Mouse (Mus musculus) G1E-ER4 (cell line): ENCODE measurements at regions not wholly inside any gene's neighbourhood (a gene's known extent, or its start where the extent isn't known, plus 50 kb on each side); places are given as distances from the start of the nearest gene placed in this dataset.

ENCODE experiments used
- GATA1 ChIP-seq: IDR thresholded peaks from one replicate; pipeline ENCODE4 v1.8.0; 2012; ENCODE audit warnings: low read length, inconsistent platforms

DNA sequence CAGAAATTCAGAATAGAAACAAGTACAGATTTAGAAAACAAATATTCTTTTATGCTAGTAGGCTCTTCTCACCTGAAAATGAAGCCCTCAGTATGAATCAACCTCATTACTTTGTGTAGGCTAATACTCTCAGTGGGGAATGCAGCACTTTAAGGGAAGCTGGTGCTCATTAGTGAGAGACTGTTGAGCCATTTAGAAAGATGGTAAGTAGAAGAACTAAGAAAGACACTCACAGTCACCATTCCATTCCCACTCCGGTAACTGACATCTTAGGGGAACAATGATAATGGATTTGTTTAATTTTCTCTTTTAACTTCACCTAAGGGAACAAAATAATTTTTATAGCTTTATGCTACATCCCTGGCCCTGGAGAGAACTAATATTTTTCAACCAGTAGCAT lies 648.0 kb upstream of the Nova1 start:
- no peak for TF ChIP-seq GATA1

DNA sequence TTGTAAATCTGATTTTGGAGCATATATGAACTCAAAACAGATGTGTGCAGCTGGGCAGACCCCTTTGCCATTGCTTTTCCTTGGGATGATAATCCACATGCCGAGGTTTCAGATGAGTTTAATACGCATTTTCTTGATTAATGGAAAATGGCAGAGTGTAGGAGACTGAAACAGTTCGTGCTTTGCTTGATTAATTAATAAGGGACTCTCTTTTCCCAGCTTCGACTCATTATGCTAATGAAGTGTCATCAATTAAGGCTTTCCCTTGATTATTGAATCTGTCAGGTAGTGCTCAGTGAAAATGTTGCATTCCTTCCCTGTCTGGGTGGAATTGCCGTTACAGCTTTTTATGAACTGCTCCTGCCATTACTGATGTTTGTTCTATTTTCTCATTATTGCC lies 647.2 kb upstream of the Nova1 start:
- TF ChIP-seq GATA1: no peak

DNA sequence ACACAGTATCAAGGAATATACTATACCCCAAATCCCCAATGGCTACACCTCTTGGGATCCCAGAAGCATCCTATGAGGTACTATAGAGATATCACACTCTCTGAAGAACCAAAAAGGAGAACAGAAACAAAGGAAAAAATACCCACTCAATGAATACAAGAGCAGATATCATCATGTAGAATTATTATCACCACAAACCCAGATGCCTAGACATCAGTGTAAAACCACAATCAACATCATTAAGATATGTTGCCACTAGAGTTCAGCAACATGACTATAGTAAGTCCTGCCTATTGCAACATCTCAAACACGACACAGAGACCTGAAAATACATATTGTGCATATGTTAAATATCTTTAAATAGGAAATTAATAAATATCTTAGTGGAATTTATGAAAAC lies 612.9 kb upstream of the Nova1 start:
- TF ChIP-seq GATA1: peak; percentile 59

DNA sequence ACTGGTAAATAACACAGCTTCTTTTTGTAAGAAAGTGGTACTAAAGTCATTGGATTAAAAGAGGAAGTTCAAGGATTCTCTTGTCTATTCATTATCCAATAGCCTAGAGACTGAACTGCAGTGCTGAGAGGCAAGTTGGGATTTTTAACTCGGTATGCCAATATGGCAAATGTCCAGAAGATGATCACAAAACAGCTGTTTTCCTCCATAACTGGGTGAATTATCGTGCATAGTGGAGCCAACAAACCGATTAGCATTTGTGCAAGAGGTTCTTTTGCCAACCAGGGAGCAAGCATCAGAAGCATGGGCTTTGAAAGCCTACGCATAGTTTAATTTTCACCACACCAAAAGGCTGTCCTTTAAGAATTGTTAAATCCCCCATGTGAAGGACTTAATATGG lies 593.5 kb upstream of the Nova1 start:
- TF ChIP-seq GATA1: no peak

DNA sequence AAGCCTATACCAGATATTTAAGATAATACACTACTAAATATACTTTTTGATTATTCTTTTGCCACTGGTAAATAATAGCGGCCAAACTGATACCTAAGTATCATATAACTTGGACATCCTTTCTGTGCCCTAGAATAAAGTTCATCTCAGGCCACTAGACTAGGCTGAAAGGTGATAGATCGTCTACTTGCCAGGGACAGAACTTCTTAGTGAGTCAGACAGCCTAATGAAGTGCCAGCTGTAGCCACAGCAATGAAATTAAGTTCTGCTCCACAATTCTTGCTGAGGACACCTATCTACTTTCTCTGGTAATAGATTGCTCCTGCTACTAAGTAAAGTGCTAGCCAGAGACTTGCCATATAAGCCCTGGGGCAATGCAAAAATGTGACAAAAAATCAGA lies 587.8 kb upstream of the Nova1 start:
- no peak for TF ChIP-seq GATA1

DNA sequence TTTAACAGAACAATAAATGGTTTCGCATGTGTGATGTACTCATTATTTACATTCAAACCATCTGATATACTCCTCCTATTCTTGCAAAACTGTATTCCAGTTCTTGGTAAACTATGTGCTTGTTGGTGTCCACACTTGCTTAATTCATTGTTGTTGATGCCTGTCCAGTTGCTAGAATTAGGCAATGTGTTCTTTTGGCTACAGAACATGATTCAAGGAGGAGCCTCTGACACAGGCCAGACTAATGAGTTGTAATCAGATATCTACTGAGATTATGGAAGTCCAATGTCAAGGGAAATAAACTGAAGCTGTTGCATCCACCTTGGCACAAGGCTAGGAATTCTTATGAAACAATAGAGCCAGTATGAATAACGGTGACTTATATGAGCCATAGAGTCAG lies 587.4 kb upstream of the Nova1 start:
- TF ChIP-seq GATA1: no peak

DNA sequence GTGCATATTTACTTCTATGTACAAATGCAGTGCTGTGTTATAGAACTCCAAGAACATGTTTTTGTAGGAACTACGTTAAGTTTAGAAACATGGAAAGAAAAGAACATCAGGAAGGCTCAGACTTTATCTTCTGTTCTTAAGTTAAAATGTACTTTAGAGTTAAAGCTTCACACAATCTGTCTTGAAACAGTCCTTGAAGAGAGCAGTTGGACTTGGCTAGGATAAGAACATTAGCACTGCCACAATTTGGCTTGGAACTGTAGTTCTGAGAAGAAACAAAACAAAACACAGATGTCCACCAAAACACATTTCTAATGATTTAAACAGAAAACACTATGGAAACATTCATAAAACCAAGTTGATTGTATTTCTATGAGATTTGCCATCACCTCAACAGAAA lies 564.5 kb upstream of the Nova1 start:
- no peak for TF ChIP-seq GATA1

DNA sequence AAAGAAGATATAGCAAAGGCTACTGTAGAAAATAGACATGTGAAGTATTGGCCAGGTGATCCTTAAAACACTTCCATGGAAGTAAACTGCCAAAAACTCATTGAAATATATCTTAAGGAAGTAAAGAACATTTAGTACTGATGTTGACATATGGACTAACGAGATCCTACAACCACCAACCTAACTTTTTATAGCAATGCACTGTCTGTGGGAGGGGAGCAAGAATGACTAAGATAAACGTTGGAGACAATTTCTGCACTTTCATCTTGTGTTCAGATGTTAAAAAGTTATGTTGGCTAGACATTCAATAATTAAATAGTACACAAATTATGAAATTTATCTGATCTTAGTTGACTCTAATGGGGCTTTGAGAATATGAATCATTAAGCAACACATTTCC lies 534.5 kb upstream of the Nova1 start:
- TF ChIP-seq GATA1: no peak

DNA sequence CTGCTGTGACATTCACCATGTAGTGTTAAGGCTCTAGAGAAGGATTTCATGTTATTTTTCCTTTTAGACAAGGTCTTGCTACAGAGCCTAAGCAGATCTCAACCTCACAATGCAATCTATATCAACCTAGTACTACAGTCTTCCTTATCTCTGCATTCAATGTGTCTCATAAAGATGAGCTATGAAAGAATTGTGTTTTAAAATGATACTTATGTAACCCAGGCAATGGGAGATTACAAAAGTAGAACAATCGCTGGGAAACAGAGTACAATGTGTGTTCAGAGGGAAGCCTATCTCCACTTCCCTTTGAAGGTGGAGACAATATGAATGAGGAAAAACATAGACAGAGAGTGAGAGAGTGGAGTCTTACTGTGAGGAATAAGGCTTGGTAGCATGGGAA lies 532.5 kb upstream of the Nova1 start:
- peak; percentile 53 for TF ChIP-seq GATA1

DNA sequence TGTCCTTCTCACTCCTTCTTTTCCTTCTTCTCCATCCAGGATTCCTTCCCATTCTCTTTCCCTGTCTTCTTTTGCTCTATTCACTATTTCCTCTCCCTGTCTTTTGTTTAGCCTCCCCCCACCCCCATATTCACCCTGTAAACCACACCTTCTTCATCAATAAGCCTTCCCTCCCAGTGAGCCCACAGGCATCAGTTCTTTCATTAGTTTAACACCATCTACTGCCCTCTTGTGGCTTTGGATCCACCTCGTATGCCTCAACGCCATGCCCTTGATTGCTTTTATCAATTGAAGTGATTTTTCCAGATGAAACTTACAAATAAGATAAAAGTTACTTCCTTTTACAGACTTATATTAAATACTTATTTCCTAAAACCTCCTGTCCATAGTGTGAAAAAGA lies 494.7 kb upstream of the Nova1 start:
- TF ChIP-seq GATA1: no peak

DNA sequence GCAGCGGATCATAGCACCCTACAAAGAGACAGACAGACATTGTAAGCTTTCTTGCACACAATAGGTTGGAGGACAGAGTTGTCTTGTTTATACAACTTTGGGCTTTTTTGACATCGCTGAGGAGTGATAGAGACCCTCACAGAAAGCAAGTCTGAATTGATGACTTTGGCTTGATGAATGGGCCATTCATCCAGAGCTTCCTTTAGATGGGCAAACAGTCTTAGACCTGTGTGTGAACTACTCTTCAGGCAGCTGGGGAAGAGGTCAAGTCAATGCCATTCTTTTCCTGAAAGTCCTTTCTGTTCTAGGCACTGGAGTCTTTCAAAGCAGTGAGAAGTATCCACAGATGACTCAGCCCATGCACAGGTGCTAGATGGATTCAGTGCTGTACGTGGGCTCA lies 457.2 kb upstream of the Nova1 start:
- TF ChIP-seq GATA1: no peak

DNA sequence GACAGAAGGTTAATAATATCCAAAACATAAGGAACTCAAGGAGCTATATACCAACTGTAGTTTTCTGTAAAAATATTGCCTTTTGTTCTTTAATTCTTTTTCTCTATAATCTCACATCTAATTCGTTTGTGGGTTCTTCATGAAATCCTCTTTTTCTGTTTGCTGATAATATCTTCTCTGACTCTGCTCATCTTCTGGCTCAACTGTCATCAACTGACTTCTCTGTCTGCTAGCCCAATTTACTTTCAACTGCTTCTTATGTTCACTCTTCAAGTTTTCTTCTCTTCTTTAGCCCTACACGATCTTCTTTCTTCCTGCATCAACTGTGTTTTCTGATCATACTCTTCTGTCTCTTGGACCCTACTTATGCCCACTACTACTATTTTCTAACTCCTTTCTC lies 453.6 kb upstream of the Nova1 start:
- TF ChIP-seq GATA1: no peak

DNA sequence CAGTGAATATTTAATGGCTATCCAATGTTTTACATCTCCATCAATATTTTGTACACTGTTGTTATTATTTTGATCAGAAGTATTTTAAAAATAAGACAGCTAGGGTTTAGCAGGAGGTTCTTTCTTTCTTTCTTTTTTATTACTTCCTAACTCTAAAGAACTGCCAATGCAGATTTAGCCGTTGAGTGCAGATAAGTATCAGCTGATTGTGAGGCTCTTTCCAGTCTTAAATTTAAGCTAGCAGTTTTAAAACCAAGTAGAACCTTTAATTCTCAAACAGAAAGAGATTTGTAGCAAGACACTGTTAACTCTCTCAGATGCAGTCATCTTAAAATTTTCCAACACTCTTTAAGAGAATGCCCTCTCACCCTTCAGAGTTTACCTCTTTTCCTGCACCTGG lies 445.4 kb upstream of the Nova1 start:
- no peak for TF ChIP-seq GATA1

DNA sequence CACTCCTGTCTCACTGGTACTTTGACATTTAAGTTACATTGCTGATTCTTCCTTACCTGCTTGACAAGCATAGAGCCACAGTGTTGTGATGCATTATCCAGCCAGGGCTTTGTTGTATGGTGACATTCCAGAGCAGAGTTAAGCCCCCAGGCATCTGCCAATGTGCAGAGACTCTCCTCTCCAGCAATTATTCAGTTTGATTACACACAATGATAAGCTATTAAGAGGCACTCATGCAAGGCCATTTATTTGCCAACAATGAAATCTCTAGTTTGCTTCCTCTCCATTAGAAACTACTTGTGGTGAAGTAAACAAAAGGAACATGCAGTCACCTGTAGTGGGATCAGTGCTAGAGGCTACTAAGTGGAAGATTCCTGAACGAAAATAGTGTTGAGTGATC lies 444.7 kb upstream of the Nova1 start:
- no peak for TF ChIP-seq GATA1

DNA sequence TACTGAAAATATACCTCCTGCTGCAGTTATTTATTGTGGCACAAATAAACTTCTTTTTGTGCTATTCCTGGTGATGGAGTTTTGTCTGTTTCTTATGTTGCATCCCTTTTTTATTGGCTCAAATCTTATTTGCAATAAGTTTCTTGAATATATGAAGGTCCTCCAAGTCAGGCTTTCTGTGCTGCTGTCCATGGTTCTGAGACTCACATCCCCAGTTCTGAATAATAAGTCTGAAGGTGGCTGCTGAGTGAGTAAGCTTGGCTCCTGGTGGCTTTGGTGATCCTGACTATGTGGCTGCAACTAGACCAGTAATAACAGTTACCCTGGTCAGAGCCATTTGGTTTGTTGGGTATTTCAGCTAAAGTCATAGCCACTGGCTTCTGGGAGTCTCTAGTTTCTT lies 433.6 kb upstream of the Nova1 start:
- TF ChIP-seq GATA1: no peak

DNA sequence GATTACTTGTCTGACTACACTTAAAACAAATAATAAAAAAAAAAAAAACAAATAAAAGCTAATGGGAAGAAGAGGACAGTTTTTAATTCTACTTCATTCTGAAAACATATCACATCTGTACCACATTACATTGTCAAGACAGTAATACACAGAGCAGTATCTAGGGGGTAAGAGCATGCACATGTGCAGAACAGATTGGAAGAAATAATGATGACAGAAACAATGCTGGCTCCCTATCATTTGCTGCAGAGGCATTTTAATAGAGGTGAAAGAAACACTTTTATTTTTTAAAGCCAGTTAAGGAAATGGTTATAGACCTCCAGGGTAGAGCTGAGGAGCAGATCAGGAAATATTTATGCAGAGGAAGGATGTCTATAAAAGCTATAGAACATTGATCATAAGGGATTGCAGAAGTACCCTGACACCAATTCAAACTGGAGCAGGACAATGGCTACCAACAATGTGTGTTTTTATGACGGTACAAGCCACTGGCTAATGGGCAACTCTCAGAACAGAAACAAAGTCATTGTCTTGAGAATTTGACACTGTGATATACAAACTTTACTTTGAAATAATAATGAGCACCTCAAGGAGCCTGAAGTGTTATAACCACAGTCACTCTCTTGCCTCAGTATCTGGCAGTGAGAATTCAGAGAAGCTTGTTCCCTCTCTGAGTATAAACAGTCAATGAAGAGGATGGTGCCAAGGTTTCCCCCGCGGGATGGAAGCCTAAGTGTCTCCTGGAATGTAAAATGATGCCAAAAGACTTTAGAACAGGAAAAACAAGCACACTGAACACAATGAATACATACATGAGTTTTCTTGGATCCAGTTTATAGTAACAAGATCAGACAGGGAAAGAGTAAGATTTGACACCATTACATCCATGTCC lies 425.1 kb upstream of the Nova1 start:
- TF ChIP-seq GATA1: no peak

DNA sequence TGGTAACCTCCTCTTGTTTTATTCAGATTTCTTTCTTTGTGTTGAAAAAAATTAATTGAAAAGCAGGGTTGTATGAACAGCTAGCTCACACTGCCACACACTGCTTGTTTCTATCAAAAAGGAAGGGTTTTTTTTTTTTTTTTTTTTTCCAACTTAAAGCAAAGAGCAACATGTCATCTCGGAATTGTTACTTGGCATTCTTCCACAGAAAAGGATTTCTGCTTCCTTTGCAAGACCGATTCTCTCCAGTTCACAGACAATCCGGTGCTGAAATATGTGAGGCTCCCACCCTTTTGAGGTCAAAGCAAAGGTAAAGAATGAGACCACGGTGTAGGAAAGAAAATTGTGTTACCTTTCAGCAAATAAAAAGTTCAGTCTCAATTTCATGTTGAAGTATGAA lies 401.3 kb upstream of the Nova1 start:
- no peak for TF ChIP-seq GATA1

DNA sequence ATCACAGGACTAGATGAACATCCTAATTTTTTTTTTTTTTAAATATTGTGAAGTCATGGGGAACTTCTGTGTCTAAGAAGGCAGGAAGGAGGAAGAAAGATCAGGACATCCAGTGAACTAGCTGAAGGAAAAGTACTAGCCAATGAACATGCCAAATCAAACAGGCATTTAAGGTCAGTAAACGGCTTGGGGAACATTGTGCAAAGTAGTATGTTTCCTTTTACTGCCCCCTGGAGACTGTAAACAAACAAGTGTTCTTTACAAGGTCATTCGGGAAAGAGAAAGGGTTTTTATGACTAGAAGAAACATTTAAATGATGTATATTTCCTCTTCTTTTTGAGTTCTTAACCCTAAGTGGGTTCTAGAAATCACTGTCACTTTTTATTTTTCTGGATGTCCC lies 400.6 kb upstream of the Nova1 start:
- TF ChIP-seq GATA1: no peak
